Mouse (Mus musculus) heart, adult 2 months (tissue): ENCODE results near the gene 4930469K13Rik.

Experiments used
- CTCF ChIP-seq: fragments of 200-600 bp; IDR thresholded peaks from 2 replicates; pipeline ENCODE4 v1.8.1; 2022; ENCODE audit warnings: antibody characterized with exemption, mild to moderate bottlenecking, moderate library complexity
- EP300 ChIP-seq: fragments of 200-500 bp; IDR thresholded peaks from 2 replicates; pipeline ENCODE4 v1.6.1; 2011; ENCODE audit warnings: low read depth, low read length, control low read depth; ENCODE audit not compliant: insufficient read depth
- POLR2A ChIP-seq: fragments of 200-500 bp; IDR thresholded peaks from 2 replicates; pipeline ENCODE4 v1.6.1; 2011; ENCODE audit warnings: mild to moderate bottlenecking, low read depth, low read length, control low read depth; ENCODE audit not compliant: insufficient read depth

DNA sequence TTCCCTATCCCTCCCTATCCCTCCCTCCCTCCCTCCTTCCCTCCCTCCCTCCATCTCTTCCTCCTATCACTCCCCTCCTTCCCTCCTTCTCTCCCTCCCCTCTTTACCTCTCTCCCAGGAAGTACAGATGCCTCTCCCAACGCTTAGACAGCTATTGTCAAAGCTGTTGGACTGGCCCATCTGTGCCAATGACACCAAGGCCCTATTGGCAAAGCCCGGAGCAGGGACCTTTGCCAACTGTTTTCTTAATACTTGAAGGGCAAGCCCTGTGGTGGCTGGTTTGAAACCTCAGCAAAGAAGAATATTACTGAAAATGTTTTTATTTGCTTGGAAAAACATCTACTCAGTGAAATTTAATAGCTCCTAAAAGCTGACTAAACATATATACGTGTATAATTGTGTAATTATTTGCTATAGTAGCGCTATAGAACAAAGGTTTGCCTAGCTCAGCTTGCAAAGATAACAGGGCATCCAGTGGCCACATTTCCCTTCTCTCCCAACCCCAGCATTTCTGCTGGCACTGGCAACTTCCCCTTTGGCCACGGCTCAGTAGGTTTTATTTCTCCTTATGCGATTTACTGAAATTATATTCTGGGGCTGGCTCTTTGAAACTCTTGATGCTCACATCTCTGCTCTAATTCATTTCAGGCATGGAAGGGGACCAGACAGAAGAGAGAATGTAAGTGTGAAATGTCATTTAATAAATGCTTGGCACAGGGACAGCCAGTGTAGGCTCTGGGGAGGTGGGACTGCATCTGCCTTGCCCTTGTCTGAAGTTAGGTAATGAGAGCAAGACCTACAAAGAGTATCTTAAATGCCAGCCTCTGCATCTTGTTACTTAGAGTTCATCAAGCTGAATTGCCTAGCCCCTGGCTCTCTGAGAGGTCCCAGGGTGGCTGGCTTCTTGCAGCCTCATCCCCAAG, 18.6 kb downstream of the 4930469K13Rik start:
- TF ChIP-seq CTCF (no peak), POLR2A (no peak), EP300 (no peak)
